Mouse (Mus musculus) c-Kit-positive CD71-negative TER-119-negative erythroid progenitor cells, embryonic 14.5 days (primary cell): ENCODE results near the gene Ddah1.
A peak's percentile ranks its signal among the peaks of the same experiment; 100 is the strongest.
"Not testable (repeated sequence)": the region's sequence is repeated elsewhere in the genome, so short reads cannot be mapped to it uniquely, and the experiment has no call there.

ENCODE experiments used
- DNase-seq: peaks from one replicate; pipeline ENCODE4 v3.0.0-alpha.2; 2013; ENCODE audit warnings: low read depth

Ddah1 gene

DNA sequence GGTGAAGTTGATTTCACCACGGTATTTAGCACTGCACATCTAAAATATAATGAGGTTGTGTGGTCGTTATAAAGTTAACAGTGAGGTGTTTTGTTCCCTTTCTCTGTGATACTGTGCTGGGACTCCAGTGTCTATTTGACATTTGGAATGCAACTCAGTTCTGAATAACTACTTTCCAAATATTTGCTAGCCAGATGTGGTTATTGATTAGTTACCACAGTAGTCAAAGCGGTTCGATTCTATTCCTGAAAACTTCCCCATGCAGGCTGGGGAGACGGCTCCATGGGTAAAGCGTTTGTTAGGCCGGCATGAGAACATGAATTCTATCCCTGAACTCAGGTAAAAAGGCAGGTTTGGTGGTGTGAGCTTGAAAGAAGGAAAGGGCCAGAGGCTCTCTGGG is 154.0 kb downstream of the Ddah1 start:
- DNase-seq: no peak

DNA sequence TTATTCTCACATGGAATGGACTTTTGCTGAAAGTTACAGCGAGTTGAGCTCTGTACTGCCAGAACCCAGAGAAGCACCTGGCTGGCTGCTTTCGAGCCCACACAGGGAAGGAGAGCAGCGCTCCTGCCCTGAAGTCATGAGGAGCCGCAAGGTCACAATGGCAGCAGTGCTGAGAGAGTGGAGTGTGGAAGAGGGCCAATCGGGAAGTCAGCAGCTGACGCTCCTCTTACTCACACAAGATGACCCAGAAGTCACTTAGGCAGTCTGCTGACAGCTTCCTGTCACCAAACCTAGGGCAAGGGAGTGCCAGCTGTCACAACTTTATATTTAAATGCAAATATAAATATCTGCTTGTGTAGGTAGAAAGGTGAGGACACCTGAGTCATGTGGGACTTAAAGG is 154.8 kb downstream of the Ddah1 start:
- DNase-seq: no peak

DNA sequence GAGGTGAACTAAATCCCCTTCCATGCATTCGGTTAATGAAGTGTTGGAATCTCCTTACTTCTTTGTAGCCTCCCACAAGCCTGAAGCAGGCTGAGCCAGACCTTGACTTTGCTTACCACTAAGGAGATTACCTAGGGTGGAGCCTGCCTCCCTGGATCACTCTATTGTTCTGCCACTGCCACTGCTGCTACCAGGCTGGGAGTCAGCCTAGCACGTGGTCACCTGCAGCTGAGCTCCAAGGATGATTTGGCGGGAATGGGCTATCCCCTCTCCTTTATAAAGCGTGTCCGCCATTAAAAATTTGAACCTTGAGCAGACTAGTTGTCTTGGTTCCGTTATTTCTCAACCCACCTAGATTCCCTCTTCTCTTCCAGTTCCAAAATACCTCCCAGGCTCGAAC is 155.5 kb downstream of the Ddah1 start:
- DNase-seq: not testable (repeated sequence)

DNA sequence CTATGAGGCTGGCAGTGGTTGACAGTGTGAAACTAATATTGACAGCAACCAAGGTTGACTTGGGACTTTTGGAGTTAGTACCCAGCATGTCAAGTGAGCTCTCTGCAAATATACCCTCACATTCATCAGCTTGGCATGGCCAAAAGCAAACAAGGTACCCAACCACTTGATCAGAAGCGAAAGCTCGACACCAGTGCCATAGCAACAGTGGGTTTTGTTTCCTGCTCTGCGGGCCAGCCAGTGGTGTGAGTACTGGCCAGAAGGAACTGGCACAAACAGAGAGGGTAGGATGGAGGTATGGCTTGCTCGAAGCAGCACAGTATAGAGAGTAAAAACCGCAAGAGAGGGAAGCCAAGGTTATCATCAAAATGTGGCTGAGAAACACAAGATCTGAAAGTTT is 157.9 kb downstream of the Ddah1 start:
- DNase-seq: no peak

DNA sequence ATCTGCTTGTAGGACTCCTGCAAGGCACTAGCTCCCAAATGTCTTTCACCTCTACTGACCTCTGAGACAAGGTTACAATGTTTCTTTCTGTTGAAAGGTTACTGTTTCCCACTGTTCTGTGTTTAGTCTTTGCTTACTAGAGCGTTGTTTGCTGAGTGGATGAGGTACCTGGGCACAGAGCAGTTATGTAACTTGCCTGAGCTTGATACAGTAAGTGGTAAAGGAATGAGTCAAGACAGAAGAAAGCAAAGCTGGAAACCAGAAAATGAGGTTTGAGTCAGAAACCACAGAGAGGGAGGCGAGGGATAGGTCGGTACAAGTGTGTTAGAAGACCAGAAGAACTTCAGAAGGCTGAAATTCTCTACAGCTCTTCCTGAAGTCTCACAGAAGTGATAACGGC is 158.4 kb downstream of the Ddah1 start:
- no peak for DNase-seq

DNA sequence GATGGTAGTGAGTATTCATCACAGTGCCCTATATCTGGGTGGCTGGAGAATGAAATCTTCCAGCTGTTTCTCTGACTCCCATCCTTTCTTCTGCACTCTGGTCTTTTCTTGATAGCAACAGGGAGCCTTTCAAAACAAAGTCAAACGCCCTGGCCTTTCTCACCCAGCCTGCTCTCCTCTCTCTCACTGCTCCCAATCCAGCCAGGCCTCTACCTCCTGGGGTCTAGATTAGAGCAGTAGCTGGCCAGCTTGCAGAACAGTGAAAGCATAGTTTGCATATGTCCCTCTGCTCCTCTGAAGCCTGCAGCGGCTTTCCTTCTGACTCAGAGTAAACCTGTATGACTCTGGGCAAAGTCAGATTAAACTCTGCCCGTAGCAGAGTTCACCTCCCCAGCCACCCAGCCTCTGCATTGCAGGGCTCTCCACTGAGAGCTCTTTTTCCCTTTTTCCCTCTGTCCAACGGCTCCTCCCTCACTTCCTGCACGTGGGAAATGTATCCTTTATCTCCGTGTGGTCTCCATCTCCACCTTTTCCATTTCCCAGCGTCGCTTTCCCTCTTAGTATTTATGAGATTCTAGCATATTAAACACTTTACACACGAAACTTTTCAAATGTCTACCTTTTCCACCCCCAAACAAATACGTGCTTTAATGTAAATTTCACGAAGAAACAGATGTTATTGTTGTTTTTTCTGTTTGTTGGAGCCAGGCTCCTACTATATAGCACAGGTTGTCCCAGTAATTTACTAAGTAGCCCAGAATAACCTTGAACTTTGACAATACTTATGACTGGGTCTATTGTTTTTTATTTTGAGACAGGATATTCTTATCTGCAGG is 163.8 kb downstream of the Ddah1 start, which contains the start of gene Bcl10:
TSS of gene Bcl10 (plus strand) at position 786 of the 836 bp plus-strand sequence.
- DNase-seq: no peak

DNA sequence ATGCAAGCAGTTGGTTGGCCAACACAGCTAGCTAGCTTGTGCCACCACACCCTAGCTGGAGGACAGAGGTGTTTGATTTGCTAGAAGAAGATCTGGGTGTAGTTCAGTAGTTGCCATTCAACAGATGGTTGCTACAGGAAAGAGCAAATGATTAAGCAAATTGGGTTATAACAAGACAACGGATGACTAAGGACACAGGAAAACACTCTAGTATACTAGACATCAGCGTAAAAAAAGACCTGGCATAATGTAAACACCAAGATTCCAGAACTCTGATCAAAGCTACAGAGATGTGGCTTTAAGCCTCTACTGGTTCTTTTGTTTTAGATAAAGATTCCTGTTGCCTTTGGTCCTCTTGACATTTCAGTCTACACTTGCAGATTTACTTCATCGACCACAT is 164.5 kb downstream of the Ddah1 start:
- no peak for DNase-seq

DNA sequence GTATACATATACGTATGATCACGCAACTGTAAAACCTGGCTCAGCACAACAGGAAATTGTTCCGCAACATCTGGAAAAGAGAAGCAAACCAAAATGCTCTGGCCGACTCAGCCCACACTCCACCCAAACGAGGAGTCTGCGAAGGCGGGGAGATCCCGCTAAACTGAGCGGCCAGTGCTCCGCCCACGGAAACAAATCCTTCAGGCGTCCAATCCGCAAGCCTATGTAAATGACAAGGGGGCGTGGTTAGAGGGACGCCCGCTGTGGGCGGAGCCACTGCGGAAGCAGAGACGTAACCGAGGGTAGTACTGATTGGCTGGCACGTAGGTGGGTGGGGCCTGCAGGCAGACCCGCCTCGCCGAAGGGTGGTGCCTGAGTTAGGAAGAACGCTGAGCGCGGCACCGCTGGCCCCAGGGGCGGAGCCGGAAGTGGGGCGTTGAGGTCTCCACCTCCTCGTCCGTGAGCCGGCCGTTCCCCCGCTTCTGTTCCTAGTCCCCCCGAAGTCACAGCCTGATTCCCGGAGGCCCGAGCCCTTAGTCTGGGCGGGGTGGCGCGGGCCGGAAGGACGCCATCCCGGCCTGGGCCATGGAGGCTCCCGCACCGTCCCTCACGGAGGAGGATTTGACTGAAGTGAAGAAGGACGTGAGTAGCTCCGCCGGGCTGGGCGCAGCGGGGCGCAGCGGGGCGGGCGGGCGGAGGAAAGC is 165.6 kb downstream of the Ddah1 start:
- DNase-seq: peak; percentile 99

DNA sequence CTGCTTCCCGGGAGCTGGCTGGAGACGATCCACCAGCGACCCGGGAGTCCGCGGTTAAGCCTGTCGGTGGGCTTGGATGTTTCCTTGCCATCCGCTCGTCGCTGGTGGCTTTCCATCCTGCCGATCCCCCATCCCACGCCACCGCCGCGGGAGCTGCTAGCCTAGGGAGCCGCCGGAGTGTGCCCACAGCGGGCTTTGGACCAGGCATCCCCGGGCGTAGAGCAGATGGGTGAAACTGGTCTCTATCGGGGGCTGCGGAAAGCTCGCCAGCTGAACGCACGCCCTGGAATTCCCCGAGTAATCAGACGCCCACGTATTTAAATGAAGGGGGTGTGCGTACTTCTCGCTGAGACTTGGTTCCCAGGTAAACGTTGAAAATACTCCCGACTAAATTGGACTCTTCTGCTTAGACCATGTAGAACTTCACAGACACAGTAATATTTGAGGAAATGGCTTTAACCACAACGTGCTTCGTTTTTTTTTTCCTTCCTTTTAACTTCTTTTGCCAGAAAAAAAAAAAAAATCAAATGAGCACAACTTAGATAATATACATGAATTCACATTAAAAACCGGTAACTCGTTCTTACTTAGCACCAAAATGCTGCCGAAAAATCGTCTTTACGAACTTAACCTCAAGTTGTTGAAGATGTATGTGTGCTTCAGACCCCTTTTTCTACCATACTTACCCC is 166.3 kb downstream of the Ddah1 start:
- DNase-seq: no peak

DNA sequence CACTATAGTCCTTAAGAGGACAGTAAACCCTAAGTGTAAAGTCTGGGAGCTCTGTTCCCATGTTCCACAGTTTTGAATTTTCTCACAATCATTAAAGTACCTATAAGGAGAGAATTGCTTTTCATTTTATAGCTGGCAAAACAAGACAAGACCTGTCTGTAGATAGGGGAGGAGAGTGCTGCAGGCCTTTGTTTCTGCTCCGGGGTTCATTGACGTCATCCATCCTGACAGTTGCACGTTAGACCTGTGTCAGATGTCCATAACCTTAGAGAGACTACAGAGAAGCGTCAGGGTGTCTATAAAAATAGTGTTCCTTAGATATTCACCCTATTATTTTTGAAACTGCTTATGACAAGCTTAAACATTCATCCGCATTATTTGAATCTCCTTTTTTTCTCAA is 167.0 kb downstream of the Ddah1 start:
- no peak for DNase-seq

DNA sequence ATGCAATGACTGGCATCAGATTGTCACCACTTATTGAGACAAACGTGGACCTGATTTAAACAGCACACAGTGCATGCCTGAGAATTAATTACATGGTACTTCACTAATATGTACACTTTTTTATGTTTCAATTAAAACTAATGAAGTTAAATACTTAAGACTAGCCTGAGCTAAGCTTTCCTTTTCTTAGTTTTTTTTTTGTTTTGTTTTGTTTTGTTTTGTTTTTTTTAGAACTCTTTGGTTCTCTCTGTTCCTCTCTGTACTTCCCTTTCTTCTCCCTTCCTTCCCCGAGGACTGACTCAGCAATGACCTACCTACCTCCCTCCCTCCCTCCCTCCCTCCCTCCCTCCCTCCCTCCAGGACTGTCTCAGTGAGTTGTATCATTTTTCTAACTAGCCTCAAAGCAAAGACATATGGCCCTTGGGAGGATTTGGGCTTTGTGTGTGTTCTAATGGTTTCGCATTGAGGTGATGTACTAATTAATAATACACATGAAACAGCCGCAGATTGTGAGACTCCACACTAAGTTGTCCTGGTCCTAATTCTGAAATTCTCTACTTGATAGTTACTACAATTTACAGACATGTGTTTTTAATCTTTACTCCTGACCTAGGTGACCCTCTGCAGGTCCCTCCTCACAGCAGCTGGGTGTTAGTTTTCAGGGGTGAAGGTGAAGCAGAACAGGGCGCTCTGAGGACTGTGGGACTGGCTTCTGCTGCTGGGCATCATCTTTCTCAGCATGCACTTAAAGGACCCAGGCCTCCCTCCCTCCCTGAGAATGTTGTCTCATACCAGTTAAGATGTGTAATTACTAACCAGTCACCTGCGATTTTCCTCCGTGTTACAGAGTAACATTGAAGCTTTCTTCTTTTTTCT is 171.3 kb downstream of the Ddah1 start:
- DNase-seq: no peak

DNA sequence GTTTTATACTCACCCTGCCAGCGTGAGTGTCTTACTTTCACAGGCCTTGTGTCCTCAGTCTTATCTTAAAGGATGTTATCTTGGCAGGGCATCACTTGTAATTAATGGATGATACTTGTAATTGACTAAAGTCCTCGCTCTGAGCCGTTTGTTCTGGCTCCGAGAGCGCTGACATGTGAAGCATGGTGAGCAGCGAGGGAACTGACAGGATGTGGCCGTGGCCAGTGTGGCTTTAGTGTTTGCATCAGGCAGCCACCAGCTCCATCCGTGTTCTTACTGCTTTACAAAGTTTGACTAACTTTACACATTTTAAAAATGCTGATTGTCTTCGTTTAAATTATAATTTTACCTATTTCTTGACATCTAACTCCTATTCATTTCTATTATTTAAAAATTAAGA is 175.4 kb downstream of the Ddah1 start:
- no peak for DNase-seq

DNA sequence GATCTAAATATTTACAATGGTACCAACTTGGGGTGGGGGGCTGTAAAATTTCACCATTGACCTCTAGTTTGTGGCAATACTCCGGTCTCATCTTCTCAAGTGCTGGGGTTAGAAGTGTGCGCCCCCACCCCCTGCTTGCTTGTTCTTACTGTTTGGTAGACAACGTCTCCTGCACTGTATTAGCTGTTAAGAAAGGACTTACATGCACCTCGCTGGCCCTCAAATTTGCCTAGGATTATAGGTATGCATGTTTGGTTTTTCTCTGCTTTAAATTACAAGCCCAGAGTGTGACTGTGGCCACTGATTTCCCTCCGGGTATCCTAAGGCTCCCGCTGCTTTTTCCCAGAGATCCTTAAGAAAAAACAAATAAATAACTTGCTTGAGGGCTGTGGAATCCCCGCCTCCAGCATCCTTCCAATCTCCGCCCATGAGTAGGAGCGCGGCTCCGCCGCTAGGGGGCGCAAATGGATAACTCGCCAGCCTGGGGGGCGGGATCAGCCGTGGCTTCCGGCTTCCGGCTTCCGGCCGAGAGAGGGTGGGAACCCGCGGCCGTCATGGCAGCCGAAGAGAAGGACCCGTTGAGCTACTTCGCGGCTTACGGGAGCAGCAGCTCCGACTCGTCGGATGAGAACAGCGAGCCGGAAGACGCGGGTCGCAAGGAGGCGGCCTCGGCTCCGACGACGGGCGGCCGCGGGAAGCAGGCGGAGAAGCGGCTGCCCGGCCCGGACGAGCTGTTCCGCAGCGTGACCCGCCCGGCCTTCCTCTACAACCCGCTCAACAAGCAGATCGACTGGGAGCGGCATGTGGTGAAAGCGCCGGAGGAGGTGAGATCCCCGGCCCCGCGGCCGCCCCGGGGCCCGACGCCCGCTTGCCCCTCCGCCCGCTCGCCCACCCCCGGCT is 179.3 kb downstream of the Ddah1 start, which contains the start of gene 2410004B18Rik:
TSS of gene 2410004B18Rik (plus strand) at position 510 of the 900 bp plus-strand sequence.
- peak; percentile 88 for DNase-seq

DNA sequence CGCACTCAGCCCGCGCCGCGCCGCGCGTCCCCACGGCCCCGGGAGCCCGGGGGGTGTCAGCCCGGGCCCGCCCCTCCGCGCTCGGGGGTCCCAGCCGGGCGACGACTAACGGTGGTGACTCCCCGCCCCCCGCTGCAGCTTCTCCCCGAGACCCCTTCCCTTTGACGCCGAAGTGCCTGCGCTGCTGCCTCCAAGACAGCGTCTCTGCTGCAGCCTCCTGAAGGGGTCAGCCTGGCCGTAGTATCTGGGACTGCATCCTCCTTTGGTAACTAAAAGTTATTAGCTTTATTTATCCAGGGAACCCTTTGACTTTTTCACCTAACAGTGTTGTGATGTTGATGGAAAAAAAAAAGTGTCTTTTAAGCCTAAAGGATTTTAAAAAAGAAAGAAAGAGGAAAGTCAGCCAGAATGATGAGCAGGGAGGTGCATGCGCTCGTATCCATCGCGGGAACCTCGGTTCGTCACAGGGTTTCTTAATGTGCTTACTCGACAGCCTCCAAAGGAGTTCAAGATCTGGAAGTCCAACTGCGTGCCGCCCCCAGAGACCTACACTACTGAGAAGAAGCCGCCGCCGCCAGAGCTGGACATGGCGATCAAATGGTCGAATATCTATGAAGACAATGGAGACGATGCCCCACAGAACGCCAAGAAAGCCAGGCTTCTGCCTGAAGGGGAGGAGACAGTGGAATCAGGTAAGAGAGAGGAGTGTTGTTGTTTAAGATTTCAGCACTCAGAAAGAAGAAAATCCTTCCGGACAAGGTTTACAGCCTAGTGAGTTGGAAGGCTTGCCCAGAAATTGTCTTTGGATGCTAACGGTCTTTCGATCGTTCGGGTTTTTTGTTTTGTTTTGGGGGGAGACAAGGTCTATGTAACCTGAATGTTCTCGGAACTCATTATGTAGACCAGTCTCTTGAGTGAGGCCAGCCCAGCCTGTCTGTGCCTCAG is 180.2 kb downstream of the Ddah1 start:
- no peak for DNase-seq

DNA sequence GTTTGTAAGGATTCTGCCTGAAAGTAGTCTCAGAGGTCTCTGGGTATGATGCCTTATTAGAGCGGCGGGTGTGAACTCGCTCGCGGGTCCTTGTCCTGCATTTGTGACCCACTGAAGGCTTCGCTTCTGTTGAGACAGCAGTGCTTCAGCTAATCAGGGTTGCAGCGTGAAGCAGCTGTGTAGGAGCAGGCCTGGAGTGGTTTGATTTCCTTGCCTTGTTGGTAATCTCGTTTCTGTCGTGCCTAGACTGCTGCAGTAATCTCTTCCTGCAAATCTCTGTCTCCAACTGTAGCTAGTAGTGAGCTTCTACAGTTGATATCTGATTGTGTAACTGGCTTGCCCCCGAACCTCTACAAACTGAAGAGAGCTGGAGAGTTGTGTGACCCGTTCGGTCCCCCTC is 180.9 kb downstream of the Ddah1 start:
- DNase-seq: no peak

DNA sequence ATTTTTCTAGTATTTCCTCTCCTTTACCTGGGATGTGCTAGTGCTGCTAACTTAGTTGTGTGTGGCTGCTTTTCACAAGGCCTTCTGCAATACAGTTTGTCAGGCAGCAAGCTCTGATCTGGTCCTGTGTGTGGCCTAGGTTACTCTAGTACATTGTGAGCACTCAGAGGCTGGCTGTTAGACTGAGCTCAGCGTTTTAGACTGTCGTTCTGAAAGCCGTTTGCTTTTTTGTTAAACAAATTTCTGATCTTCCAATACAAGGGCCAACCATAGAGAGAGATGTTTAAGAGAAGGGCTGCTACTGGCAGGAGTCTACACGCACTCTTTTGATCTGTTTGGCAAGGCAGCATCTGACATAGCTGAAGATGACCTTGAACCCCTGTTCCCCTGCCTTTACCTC is 181.5 kb downstream of the Ddah1 start:
- no peak for DNase-seq

DNA sequence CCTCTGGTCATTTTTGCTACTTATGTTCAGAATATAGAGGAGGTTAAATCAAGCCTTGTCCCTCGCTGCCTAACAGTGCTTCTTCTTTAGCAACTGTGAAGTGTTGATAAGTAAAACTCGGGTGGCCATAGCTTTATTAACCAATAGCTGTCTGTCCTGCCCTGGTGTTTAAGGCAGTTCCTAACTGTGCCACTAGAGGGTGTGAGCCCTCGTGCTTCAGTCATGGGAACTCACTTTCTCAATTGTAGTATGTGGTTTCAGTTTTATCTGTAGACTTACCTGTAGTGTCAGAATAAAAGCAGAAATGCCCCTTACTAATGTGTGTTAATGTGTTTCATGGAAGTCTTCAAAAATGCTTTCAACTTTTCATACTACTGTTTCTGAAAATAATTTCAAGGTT is 183.5 kb downstream of the Ddah1 start:
- peak; percentile 79 for DNase-seq
